Mouse (Mus musculus) neural tube, embryonic 14.5 days (tissue): ENCODE data around the gene E130114P18Rik. TPM values are rescaled to one million over a fixed set of nuclear protein-coding genes. Genes with fewer than 3 reads are reported as not detected.

Source experiments
- ATAC-seq: fragments of 200-750 bp; cut with Nextera tagmentation; 2 replicates; pipeline ENCODE4 v1.8.0; 2017; ENCODE audit warnings: low read depth, mild to moderate bottlenecking, moderate TSS enrichment, moderate library complexity
- H3K27ac ChIP-seq: fragments of 300-500 bp; sonication (generic); 2 replicates; pipeline ENCODE4 v1.5.1; 2014; ENCODE audit warnings: low read depth, mild to moderate bottlenecking, control low read depth, low read length, moderate library complexity, mixed read lengths
- H3K27me3 ChIP-seq: fragments of 300-500 bp; sonication (generic); 2 replicates; pipeline ENCODE4 v1.6.1; 2014; ENCODE audit warnings: low read length; ENCODE audit not compliant: control insufficient read depth, insufficient read depth
- H3K36me3 ChIP-seq: fragments of 300-500 bp; sonication (generic); 2 replicates; pipeline ENCODE4 v1.6.1; 2014; ENCODE audit warnings: low read length, mixed read lengths; ENCODE audit not compliant: control insufficient read depth, insufficient read depth
- H3K4me1 ChIP-seq: fragments of 300-500 bp; sonication (generic); 2 replicates; pipeline ENCODE4 v1.6.1; 2014; ENCODE audit warnings: low read length; ENCODE audit not compliant: control insufficient read depth, insufficient read depth
- H3K4me2 ChIP-seq: fragments of 300-500 bp; sonication (generic); 2 replicates; pipeline ENCODE4 v1.6.1; 2014; ENCODE audit warnings: mild to moderate bottlenecking, low read depth, low read length, control low read depth
- H3K4me3 ChIP-seq: fragments of 300-500 bp; sonication (generic); 2 replicates; pipeline ENCODE4 v1.5.1; 2014; ENCODE audit warnings: low read depth, low read length, control low read depth, mixed read lengths
- H3K9ac ChIP-seq: fragments of 300-500 bp; sonication (generic); replicated peaks from 2 replicates; pipeline ENCODE4 v1.6.1; 2014; ENCODE audit warnings: low read depth, mild to moderate bottlenecking, control low read depth, low read length, mixed read lengths
- H3K9me3 ChIP-seq: fragments of 300-500 bp; sonication (generic); 2 replicates; pipeline ENCODE4 v1.6.1; 2016; ENCODE audit warnings: low read length; ENCODE audit not compliant: control insufficient read depth
- WGBS: fragments of 180-500 bp; shearing (Covaris S2); extraction: QIAGEN DNeasy Blood & Tissue Kit; methylation state at CpG from one replicate; pipeline ENCODE4 v1.1.7; 2014; 5-methylcytosine and 5-hydroxymethylcytosine counted together
- polyA plus RNA-seq: library from polyadenylated mRNA; unstranded; fragments of >200 nt; fragmentation: Nextera tagmentation; extraction: Ambion mirVana; gene quantifications from 2 replicates; pipeline ENCODE4 v1.2.1, GENCODE M21; 2014

The E130114P18Rik gene
- polyA plus RNA-seq, 1 experiment from 2014 or later, result 22.6 TPM

- Histone ChIP-seq H3K4me3 (no peak overlapping the region), H3K4me2 (no peak overlapping the region), H3K9ac (no peak overlapping the region), H3K27ac (no peak overlapping the region), H3K4me1 (0 out of 2 replicates have a peak, but pooled peaks cover 3% of the 10 kb centered on the region), H3K36me3 (0 out of 2 replicates have a peak, but pooled peaks cover 4% of the 10 kb centered on the region), H3K9me3 (no peaks in the 10 kb centered on the region), H3K27me3 (0 out of 2 replicates have a peak, but pooled peaks cover 2% of the 10 kb centered on the region)
- no peak for ATAC-seq
- 75% methylated on average over 3 of the region's 3 CpGs for WGBS
Observed at GRCm38 (mm10) chr4:97782069-97782468, 4.2 kb upstream of the E130114P18Rik start.

- Histone ChIP-seq H3K4me2 (peak overlapping the region; percentile 91), H3K4me1 (0 out of 2 replicates have a peak, but pooled peaks cover 3% of the 10 kb centered on the region), H3K27me3 (0 out of 2 replicates have a peak, but pooled peaks cover 2% of the 10 kb centered on the region), H3K4me3 (peak overlapping the region; percentile 90; the same call in 1 of the 2 replicates), H3K9me3 (no peaks in the 10 kb centered on the region), H3K27ac (no peak overlapping the region), H3K36me3 (0 out of 2 replicates have a peak, but pooled peaks cover 4% of the 10 kb centered on the region), H3K9ac (no peak overlapping the region)
- 70% methylated on average over 7 of the region's 7 CpGs for WGBS
- ATAC-seq, result no peak
Observed at GRCm38 (mm10) chr4:97780666-97781435, 3.0 kb upstream of the E130114P18Rik start.

GRCm38 (mm10) chr4:97780024-97780423 is 2.1 kb upstream of the E130114P18Rik start:
- 26% methylated on average over 7 of the region's 7 CpGs for WGBS
- no peak for ATAC-seq
- 0 out of 2 replicates have a peak, but pooled peaks cover 4% of the 10 kb centered on the region for H3K36me3 ChIP-seq
- H3K4me1 ChIP-seq, result 0 out of 2 replicates have a peak, but pooled peaks cover 3% of the 10 kb centered on the region
- H3K9ac ChIP-seq, result no peak overlapping the region; the same call in 1 of the 2 replicates
- H3K27ac ChIP-seq, result peak overlapping the region; percentile 90
- peak overlapping the region; percentile 90 for H3K4me3 ChIP-seq
- H3K9me3 ChIP-seq, result no peaks in the 10 kb centered on the region
- 0 out of 2 replicates have a peak, but pooled peaks cover 2% of the 10 kb centered on the region for H3K27me3 ChIP-seq
- peak overlapping the region; percentile 91 for H3K4me2 ChIP-seq

GRCm38 (mm10) chr4:97779003-97779930 is 1.4 kb upstream of the E130114P18Rik start:
- Histone ChIP-seq H3K27ac (peak overlapping the region; percentile 90), H3K4me2 (peak overlapping the region; percentile 91), H3K9ac (peak overlapping the region; percentile 96), H3K4me1 (0 out of 2 replicates have a peak, but pooled peaks cover 2% of the 10 kb centered on the region), H3K9me3 (no peaks in the 10 kb centered on the region), H3K27me3 (0 out of 2 replicates have a peak, but pooled peaks cover 2% of the 10 kb centered on the region), H3K4me3 (peak overlapping the region; percentile 90), H3K36me3 (0 out of 2 replicates have a peak, but pooled peaks cover 4% of the 10 kb centered on the region)
- no peak for ATAC-seq
- WGBS, result 5% methylated on average over 18 of the region's 18 CpGs

- WGBS, result under 1% methylated on average over 77 of the region's 94 CpGs
- peak overlapping the region; percentile 96 for H3K9ac ChIP-seq
- H3K4me3 ChIP-seq, result peak overlapping the region; percentile 90
- peak overlapping the region; percentile 90 for H3K27ac ChIP-seq
- no peaks in the 10 kb centered on the region for H3K36me3 ChIP-seq
- ATAC-seq, result peak; percentile 44
- H3K9me3 ChIP-seq, result no peaks in the 10 kb centered on the region
- H3K27me3 ChIP-seq, result 0 out of 2 replicates have a peak, but pooled peaks cover 2% of the 10 kb centered on the region
- 0 out of 2 replicates have a peak, but pooled peaks cover 2% of the 10 kb centered on the region for H3K4me1 ChIP-seq
- peak overlapping the region; percentile 91 for H3K4me2 ChIP-seq
Observed at GRCm38 (mm10) chr4:97778211-97779002, 529 bp upstream of the E130114P18Rik start.

- ATAC-seq, result peak; percentile 62
- Histone ChIP-seq H3K4me3 (peak overlapping the region; percentile 90), H3K4me1 (0 out of 2 replicates have a peak, but pooled peaks cover 2% of the 10 kb centered on the region), H3K9me3 (no peaks in the 10 kb centered on the region), H3K4me2 (peak overlapping the region; percentile 91), H3K27me3 (0 out of 2 replicates have a peak, but pooled peaks cover 2% of the 10 kb centered on the region), H3K27ac (peak overlapping the region; percentile 90), H3K36me3 (no peaks in the 10 kb centered on the region), H3K9ac (peak overlapping the region; percentile 96)
- under 1% methylated on average over 31 of the region's 77 CpGs for WGBS
Observed at GRCm38 (mm10) chr4:97777081-97777705, 685 bp downstream of the E130114P18Rik start.

GRCm38 (mm10) chr4:97776388-97777080 is 1.3 kb downstream of the E130114P18Rik start:
- Histone ChIP-seq H3K4me1 (0 out of 2 replicates have a peak, but pooled peaks cover 2% of the 10 kb centered on the region), H3K4me3 (peak overlapping the region; percentile 90), H3K36me3 (no peaks in the 10 kb centered on the region), H3K4me2 (peak overlapping the region; percentile 91), H3K9ac (peak overlapping the region; percentile 96), H3K9me3 (no peaks in the 10 kb centered on the region), H3K27me3 (0 out of 2 replicates have a peak, but pooled peaks cover 2% of the 10 kb centered on the region), H3K27ac (peak overlapping the region; percentile 90)
- no peak for ATAC-seq
- 2% methylated on average over 10 of the region's 10 CpGs for WGBS
